Mouse (Mus musculus) adrenal gland (tissue): ENCODE measurements around the gene Vmn1r169.
"Not testable (repeated sequence)": the region's sequence is repeated elsewhere in the genome, so short reads cannot be mapped to it uniquely, and the experiment has no call there.

Source experiments
- intact Hi-C: fragments of 180-260 bp; cut with DNase I; formaldehyde crosslinking; loops from one replicate; pipeline ENCODE4 v1.15.1; 2025
- long read RNA-seq, 2 experiments: library from polyadenylated mRNA; unstranded; transcript quantifications; one replicate each; pipeline ENCODE4 v2.0.0; 2020; ENCODE audit warnings: borderline replicate concordance in 1 of 2; ENCODE audit not compliant: insufficient replicate concordance in 1 of 2

Gene Vmn1r169
- long read RNA-seq, experiment 1, result 0 reads
- long read RNA-seq, experiment 2, result 0 reads

DNA sequence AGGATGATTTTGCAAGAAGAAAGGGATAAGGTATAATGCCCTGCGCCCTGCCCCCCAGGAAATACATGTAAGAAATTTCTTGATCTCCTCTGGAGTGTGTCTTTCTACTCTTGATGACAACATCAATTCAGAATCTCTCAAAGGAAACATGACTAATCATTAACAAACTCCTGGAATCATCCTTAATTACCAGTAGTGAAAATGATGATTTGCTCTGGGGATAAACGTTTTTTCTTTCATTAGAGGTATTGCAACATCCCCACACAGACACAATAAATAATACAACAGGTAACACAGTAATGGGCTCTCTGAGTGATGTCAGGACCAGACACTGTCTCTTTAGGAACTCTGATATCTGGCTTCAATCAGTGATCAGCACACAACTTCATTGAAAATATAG lies at the start of gene Vmn1r169:
TSS of gene Vmn1r169 (plus strand) at position 301 of the 400 bp plus-strand sequence.
- intact Hi-C loops, result not testable (repeated sequence)

- intact Hi-C loops, result not testable (repeated sequence)
These were observed 35.9 kb upstream of the Vmn1r169 start, which contains the start of gene Vmn1r168 for GRCm38 (mm10) chr7:23539432-23539831. Vmn1r168 (plus strand) TSS chr7:23539732.

DNA sequence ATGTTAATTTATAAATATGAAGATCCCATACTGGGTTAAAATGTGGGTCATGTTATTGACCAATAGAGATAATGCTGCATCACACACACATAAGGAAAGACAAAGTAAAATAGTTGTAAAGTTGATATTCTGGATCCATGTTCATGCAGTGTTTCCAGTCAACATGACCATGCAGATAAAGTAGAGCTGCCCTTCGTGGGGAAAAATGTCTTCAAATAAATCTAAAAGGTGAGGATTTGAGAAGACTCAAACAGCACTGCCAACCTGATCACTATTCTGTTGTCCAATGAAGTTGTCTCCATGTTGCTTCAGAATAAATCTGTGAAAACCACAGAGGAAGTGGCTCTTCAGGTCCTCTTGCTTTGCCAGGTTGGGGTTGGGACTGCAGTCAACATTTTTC lies 30.5 kb downstream of the Vmn1r169 start, which contains the start of gene Vmn1r170:
TSS of gene Vmn1r170 (plus strand) at position 301 of the 400 bp plus-strand sequence.
- intact Hi-C loops, result not testable (repeated sequence)
